Mouse (Mus musculus) lung, postnatal 36 days (tissue): Measurements from ENCODE around the gene AL607142.1.

ENCODE experiments used
- DNase-seq: peaks from one replicate; pipeline ENCODE4 v3.0.0; 2022; ENCODE audit warnings: mixed read lengths

Gene AL607142.1

GRCm38 (mm10) chr4:120064696-120065095 lies at the start of gene AL607142.1:
AL607142.1 (plus strand) TSS chr4:120064996.
- no peak for DNase-seq

DNA sequence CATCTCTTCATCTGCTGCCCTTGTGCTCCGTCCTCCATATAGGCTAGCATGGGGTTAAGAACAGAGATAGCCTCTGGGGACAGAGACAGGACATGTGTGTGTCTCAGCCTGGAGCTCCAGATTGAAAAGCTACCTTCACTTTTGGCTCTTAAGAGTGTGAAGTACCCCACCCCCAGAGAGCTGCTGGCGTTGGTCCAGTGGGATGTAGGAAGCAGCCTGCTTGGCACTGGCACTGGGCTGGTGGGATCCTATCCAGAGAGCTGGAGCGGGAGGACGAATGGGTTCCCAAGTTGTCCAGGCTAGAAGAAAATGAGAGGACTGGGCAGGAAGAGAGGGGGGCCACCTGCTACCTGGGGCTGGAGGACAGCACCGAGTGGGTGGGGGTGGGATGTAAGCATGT lies 46.4 kb upstream of the AL607142.1 start:
- DNase-seq, result no peak

DNA sequence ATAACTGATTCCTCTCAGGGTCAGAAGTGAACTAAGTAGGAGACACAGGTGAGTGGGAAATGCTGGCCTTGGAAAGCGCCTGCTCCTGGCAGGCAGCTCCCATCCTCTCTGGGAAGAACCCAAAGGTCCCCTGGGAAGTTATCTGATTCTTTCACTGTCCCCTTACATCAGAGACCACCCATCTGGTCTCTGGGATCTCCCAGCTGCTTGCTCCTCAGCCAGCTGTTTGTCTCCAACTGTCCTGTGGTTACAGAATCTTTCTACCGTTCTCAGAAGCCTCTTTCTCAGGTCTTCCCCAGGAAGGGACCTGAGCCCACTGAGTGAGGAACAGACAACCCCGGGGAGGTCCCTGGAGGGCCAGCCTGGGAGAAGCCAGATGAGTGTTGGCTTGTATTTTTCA lies 42.4 kb upstream of the AL607142.1 start:
- DNase-seq, result no peak

GRCm38 (mm10) chr4:120023221-120023840 lies 41.5 kb upstream of the AL607142.1 start:
- no peak for DNase-seq

DNA sequence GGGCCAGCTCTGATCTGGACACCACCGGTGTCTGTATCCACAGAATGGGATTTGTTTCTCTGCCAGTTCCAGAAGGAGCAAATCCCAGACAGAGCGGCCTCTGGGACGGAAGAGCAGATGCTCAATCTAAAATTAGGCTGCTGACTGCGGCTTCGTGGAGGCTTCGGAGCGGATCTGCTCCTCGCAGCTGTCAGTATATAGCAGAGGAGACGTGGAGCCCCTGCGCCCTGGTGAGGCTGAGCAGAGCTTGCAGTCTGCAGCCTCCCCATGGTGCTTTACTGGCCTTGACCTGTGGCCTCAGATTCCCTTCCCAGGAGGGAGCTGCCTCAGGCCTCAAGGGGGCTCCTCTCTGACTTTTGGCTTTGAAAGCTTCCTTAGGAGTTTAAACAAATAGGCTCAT lies 40.7 kb upstream of the AL607142.1 start:
- no peak for DNase-seq

DNA sequence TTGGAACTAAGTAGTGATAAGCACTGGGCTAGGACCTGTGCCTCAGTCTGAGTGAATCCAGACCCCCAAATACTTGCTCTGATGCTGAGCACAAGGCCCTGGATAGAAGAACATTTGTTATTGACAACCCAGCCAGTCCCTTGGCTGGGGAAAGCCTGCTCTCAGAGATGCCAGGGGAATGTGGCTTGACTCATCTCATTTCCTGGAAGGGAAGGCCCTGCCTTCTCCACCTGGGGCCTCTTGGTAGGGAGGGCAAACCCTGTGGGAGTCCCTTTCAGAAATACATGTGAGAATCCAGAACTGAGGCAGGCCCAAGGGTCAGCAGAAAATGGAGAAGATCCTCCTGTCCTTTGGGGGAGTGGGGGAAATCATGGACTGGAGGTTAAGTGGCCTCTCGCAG lies 37.1 kb upstream of the AL607142.1 start:
- no peak for DNase-seq

DNA sequence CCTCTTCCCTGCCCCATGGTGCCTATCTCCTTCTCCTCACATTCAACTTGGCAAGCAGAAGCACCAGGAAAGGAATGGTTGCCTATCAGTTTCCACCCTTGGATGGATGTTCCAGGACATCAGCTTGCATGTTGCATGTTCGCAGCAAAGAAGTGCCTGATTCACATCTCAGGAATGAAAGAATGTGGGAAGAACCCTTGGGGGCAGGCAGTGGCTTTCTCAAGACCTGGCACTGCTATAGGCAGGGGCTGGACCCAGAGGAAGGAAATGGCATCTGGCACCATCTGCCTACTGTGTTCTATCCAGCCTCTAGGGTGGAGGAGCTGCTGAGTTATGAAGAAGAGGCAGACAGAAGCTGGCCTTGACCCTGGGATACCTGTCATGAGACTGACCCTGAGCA lies 34.9 kb upstream of the AL607142.1 start:
- no peak for DNase-seq

GRCm38 (mm10) chr4:120032320-120032983 lies 32.3 kb upstream of the AL607142.1 start:
- DNase-seq, result peak; percentile 75

DNA sequence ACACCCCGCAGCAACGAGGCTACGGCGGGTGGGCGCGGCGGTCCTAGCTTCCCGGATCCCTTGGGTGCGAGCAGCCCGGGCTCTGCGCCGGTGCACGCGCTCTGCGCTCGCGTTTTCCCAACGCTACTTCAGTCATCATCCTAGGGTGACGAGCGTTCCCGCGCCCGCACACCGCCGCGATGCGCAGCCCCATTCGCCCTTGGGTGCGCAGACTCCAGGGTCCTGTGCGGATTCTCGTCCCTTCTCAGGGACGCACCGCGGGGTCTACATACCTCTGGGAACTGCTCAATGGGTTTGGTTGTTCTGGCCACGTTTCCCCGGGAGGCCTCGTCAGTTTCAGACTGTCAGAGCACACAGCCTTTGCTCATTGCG lies 31.8 kb upstream of the AL607142.1 start:
- DNase-seq, result no peak

- no peak for DNase-seq
These were observed 28.5 kb upstream of the AL607142.1 start for GRCm38 (mm10) chr4:120036294-120036693.

GRCm38 (mm10) chr4:120037007-120037406 lies 27.8 kb upstream of the AL607142.1 start:
- no peak for DNase-seq

- DNase-seq, result no peak
These were observed 23.3 kb upstream of the AL607142.1 start for GRCm38 (mm10) chr4:120041520-120041919.

DNA sequence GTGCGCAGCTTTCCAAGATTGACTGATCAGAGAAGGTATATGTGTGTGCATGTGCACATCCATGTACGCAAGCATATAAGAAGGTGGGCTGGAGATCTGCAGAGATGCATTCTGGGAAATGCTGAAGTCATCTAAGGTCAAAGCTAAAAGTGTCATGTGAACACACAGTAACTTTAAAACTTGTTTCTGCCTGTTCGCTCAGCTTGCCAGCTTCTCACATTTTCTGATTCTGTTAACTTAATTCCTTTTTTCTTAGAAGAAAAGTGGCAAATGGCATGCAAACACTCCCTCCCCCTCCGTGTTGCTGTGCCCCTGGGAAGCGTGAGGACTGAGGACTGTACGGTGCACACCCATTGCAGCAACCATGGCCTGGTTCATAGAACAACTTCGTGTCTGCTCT lies 22.3 kb upstream of the AL607142.1 start:
- DNase-seq, result no peak

DNA sequence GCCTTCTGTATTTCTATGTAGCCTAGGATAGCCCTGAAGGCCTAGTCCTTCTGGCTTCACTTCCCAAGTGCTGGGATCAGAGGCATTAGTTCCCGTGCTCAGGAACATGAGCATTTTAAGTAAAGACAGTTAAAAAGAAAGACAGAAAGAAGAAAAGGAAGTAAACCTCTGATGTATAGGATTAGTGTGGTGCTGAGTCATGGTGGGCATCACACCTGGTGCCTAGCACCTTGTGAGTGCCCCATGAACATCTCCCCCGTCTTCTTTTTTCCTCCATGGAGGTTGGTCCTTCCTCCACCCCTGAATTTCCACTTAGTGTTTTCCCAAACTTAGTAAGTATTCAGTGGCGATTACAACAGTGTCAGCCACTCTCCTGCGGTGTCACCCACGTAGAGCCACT lies 20.2 kb upstream of the AL607142.1 start:
- DNase-seq, result no peak

DNA sequence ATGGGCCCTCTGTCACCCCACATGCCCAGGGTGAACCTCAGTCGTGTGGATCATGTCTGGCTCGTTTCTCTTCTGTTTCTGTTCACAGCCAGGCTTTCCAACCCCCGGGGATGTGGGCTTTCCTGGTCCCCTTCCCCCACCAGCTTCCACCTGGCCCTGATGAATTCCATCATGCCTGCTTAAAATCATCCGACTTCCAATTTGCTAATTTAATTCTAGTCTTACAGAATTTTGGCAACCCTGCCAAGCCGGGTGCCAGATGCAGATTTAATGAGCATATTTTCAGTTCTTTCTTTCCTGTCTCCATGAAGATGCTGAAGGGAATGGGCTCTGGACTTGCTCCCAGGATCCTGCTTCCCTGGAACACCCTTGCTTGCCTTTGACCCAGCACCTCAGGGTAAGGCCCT lies 19.7 kb upstream of the AL607142.1 start:
- DNase-seq, result no peak

- no peak for DNase-seq
These were observed 18.9 kb upstream of the AL607142.1 start for GRCm38 (mm10) chr4:120045871-120046270.

DNA sequence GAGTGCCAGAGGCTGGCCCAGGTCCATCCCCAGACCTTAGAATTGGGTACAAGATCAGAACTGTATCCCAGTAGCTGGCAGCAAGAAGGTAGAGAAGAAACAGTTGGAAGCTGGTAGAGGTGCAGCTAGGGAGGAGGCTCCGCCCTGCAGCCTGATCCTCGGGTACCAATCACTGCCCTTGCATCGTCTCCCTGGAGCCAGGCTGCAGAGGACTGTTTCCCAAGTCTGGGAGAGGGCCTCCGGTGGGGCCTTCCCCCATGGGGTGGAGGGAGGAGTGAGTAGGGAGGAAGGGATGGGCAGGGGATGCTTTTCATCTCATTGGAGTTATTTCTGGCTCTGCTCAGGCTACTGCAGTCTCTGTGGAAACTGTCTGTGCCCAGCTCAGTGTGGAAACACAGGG lies 17.7 kb upstream of the AL607142.1 start:
- no peak for DNase-seq

DNA sequence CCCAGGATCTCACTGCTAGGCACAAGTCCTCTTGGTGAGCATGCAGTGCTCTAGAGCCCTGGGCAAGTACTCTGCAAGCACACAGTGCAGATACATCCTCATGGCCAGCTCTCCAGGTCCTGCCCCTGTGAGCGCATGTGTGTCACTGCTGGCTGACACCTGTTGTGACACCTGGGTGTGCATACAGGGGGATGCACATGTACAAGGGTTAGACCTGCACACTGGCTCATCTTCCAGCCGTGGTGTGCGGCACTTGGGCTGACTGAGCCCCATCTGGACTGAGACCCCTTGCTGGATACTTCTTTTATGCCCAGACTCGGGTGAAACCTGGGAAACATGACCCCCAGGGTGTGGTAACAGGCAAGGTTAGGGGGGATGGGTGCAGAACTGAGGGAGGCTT lies 16.5 kb upstream of the AL607142.1 start:
- no peak for DNase-seq

- DNase-seq, result no peak
These were observed 14.9 kb upstream of the AL607142.1 start for GRCm38 (mm10) chr4:120049857-120050256.

DNA sequence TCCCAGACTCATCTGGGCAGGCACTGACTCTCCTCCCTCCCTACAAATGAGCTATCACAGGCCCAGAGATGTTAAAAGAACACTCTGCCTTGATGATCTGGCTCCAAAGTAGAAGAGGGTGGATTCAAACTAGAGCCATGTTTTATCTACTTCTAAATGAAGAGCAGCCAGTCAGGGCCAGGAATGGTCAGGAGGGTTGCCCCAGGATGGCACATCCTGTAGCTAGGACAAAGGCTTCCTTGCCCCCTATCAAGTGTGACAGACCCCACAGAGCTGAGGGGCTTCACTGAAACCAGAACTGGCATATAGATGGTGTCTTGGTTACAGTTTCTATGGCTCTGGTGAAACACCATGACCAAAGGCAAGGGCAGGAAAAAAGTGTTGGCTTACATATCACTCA lies 12.3 kb upstream of the AL607142.1 start:
- no peak for DNase-seq

DNA sequence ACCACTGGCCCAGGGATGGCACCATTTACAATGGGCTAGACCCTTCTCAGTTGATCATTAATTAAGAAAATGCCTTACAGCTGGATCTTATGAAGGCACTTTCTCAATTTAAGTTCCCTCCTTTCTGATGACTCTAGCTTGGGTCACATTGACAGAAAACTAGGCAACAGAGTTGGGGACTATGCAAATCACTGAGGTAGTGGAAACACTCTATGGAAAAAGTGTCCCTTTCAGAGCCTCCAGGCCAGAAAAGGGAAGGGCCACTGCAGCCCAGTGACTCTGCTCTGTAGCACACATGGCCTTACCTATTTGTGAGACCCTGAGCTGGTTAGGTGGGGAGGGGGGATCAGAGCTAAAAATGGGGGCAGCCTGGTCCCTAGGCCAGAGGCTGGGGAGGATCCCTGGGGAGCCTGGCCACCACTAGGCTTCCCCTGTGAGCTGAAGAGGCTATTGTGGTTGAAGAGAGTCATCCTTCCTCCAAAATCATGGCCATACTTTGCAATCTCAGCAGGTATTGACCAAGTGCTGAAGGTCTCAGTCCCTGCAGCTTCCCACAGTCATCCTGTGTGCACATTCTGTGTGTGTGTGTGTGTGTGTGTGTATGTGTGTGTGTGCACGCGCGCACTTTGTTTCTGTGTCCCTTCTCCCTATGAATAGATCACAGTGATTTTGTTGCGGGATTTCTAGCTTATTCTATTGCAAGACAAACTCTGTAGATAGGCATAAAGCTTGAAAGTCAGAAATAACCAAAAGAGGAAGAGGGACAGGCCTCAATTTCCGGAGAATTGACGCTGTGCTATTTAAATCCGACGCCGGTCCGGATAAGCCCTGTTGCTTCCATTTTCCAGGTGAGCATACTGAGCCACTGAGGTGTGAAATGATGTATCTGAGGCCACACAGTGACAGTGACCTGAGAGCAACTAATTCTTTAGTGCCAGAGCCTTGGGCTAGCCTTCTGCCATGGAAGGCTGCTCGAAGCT lies 11.5 kb upstream of the AL607142.1 start:
- DNase-seq, result peak; percentile 24

DNA sequence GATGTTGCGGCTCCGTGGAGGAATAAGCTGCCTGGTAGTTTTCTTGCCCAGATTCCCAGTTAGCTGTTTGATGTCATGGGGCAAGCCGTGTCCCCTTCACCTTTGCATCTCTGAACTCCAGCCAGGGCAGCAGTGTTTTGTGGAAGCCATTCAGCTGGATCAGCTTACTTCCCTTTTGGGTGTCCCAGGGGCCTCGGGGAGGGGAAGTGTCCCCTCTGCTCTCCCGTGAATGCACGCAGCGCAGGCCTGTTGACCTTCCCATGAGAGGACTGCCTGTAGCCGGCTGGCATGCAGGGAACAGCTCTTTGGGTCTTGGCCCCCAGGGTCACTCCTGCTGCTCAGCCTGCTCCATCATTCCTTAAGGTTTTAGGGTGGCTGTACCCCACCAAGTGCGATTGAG lies 10.7 kb upstream of the AL607142.1 start:
- DNase-seq, result peak; percentile 59

DNA sequence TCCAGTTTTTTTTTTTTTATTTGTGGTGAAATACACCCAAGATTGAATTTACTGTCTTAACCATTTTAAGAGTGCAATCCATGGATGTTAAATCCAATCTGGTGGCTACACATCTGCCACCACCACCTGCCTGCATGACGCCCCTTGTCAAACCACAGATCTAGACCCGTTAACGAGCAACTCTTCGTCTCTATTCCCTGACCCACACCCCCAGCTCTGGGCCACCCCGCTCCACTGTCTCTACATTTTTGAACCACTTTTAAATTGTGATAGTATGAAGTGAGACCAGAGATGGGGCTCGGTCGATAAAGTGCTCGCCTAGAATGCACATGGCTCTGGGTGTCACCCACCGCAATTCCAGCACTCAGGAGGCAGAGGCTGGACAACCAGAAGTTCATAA lies 8.3 kb upstream of the AL607142.1 start:
- no peak for DNase-seq

- DNase-seq, result no peak
These were observed 7.3 kb upstream of the AL607142.1 start for GRCm38 (mm10) chr4:120057529-120057928.
